Mouse (Mus musculus): Measurements from ENCODE around the gene Gfod1. TPM values are rescaled to one million over a fixed set of nuclear protein-coding genes. Genes with fewer than 3 reads are reported as not detected.

Gfod1 gene
- polyA plus RNA-seq, 3 experiments from 2014 or later: 3.6 to 4.8 (median 4.6) TPM

GRCm38 (mm10) chr13:43228141-43228540 is 75.8 kb downstream of the Gfod1 start:
- no peak for ATAC-seq

- no peak for ATAC-seq
Measured at GRCm38 (mm10) chr13:43226041-43226440, 77.9 kb downstream of the Gfod1 start.

GRCm38 (mm10) chr13:43225161-43225560 is 78.8 kb downstream of the Gfod1 start:
- ATAC-seq: no peak

- ATAC-seq: no peak
Measured at GRCm38 (mm10) chr13:43222084-43222483, 81.9 kb downstream of the Gfod1 start.

- no peak for ATAC-seq
Measured at GRCm38 (mm10) chr13:43221290-43221689, 82.7 kb downstream of the Gfod1 start.

GRCm38 (mm10) chr13:43220635-43221034 is 83.3 kb downstream of the Gfod1 start:
- no peak for ATAC-seq

- ATAC-seq: no peak
Measured at GRCm38 (mm10) chr13:43218764-43219163, 85.2 kb downstream of the Gfod1 start.

- no peak for ATAC-seq
Measured at GRCm38 (mm10) chr13:43218284-43218683, 85.7 kb downstream of the Gfod1 start.

GRCm38 (mm10) chr13:43217686-43218085 is 86.3 kb downstream of the Gfod1 start:
- ATAC-seq: no peak

- no peak for ATAC-seq
Measured at GRCm38 (mm10) chr13:43217059-43217458, 86.9 kb downstream of the Gfod1 start.

- peak; percentile 76 for ATAC-seq
Measured at GRCm38 (mm10) chr13:43215994-43216706, 87.8 kb downstream of the Gfod1 start.

GRCm38 (mm10) chr13:43215144-43215993 is 88.6 kb downstream of the Gfod1 start:
- ATAC-seq: peak; percentile 62

GRCm38 (mm10) chr13:43212338-43212737 is 91.6 kb downstream of the Gfod1 start:
- no peak for ATAC-seq

- ATAC-seq: no peak
Measured at GRCm38 (mm10) chr13:43210956-43211355, 93.0 kb downstream of the Gfod1 start.

- no peak for ATAC-seq
Measured at GRCm38 (mm10) chr13:43209560-43209959, 94.4 kb downstream of the Gfod1 start.

GRCm38 (mm10) chr13:43208914-43209439 is 95.0 kb downstream of the Gfod1 start:
- peak; percentile 21 for ATAC-seq

- no peak for ATAC-seq
Measured at GRCm38 (mm10) chr13:43206118-43206683, 97.8 kb downstream of the Gfod1 start.

- ATAC-seq: no peak
Measured at GRCm38 (mm10) chr13:43203641-43204040, 100.3 kb downstream of the Gfod1 start.

GRCm38 (mm10) chr13:43203234-43203633 is 100.7 kb downstream of the Gfod1 start:
- ATAC-seq: no peak

GRCm38 (mm10) chr13:43202351-43202750 is 101.6 kb downstream of the Gfod1 start:
- peak; percentile 46 for ATAC-seq

GRCm38 (mm10) chr13:43201033-43201432 is 102.9 kb downstream of the Gfod1 start:
- ATAC-seq: no peak

GRCm38 (mm10) chr13:43200473-43200872 is 103.5 kb downstream of the Gfod1 start:
- no peak for ATAC-seq

GRCm38 (mm10) chr13:43199749-43200148 is 104.2 kb downstream of the Gfod1 start:
- ATAC-seq: peak; percentile 67

Data from inflammation-experienced regulatory T-cells, adult 6 months (primary cell).